Mouse (Mus musculus) kidney, postnatal 14 days (tissue): ENCODE data around the gene Dph5.
"Not testable (repeated sequence)": the region's sequence is repeated elsewhere in the genome, so short reads cannot be mapped to it uniquely, and the experiment has no call there.

Experiments
- DNase-seq: peaks from one replicate; pipeline ENCODE4 v3.0.0; 2022; ENCODE audit warnings: mixed read lengths

Gene Dph5

GRCm38 (mm10) chr3:115887427-115888309, at the start of gene Dph5:
TSS of gene Dph5 (plus strand) at chr3:115887837.
- DNase-seq, result peak; percentile 93

- DNase-seq, result no peak
Observed at GRCm38 (mm10) chr3:115844566-115844965, 43.1 kb upstream of the Dph5 start.

- no peak for DNase-seq
Observed at GRCm38 (mm10) chr3:115845032-115845618, 42.5 kb upstream of the Dph5 start.

DNA sequence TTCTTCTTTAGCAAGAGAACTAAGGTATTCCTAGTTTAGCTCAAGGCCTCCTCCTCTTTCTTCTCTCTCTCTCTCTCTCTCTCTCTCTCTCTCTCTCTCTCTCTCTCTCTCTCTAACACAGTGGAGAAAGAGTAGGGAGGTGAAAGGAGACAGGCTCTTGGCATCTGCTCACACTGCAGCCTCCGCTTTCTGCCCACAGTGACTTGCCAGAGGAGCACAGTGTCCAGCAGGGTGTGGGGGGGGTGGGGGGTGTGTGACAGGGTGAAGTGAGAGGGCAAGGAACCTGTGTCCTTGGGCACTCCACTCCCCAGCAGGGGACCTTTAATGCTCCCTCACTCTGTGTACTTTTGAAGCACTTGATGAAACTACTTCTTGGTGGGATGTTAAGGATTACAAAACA, 41.9 kb upstream of the Dph5 start:
- DNase-seq, result no peak

DNA sequence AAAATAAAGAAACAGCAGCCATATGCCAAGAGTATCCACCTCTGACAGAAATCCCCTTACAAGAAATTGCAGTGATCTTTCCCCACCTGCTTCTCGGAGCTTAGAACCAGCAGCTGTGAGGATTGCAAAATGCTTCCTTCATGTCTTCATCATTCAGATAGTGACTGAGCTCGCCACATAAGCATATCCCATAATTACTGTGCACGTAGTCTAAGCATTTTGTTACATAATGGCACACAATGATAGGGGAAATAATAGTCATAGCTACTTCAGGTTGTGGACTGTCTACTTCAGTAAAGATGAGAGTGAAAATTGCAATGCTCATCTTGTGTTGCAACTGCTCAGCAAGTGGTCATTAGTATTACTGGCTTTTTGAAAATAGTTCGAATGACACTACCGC, 41.5 kb upstream of the Dph5 start:
- DNase-seq, result no peak

DNA sequence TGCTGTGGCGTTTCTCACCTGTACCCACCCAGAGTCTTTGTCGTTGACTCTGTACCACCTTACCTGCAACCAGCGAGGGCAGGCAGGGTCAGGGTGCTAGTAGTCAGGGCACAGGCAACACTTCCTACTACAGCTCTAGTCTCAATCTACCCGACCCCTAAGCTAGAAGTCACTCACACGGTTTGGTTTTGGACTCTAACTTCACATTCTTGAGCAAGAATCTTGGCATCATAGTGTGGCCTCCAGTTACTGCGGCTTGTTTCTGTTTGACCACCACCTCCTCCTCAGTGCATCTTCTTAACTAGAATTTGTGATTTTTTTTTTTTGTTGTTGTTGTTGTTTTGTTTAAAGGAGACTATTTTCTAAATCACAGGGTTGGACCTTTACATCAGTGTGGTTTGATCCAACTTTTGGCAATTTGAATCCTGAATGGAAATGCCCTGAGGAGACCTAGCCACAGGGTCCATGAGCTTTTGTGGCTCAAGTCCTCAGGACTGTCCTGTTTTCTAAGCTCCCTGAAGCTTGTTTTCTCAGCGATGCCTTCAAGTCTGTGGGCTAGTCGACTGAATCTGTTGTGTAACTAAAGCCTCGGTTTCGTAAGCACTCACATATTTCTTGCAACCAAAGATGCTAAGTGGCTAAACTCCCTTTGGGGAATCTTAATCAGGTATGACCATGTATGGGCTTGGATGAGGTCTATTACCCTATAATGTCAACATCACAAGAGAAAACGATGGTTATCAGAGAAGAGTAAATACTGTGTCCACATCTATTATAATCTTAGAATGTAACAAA, 38.8 kb upstream of the Dph5 start:
- no peak for DNase-seq

- no peak for DNase-seq
Observed at GRCm38 (mm10) chr3:115850946-115851345, 36.7 kb upstream of the Dph5 start.

DNA sequence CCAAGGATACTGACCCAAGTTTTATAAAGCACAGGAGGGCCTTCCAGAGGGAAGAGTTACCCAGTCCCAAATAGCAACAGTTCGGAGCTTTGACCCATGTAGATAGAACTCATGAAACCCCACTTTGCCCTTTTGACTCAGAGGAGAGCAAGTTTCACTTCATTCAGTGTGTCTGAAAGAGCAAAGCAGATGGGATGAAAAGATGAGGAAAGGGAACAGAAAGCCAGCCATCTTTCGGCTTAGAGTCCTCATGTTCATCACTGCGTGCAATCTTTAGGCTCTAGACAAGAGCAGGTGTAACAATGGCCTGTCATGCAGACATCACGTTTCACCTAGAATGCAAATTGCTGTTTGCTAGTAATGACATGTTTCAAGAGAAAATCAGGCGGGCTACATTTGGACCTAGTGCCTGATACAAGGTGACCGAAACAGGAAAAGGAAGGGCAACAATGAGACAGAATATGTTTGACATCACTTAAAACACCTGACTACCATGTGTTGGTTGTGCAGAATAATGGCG, 32.9 kb upstream of the Dph5 start:
- no peak for DNase-seq

GRCm38 (mm10) chr3:115855576-115855975, 32.1 kb upstream of the Dph5 start:
- no peak for DNase-seq

GRCm38 (mm10) chr3:115856484-115857022, 31.1 kb upstream of the Dph5 start:
- no peak for DNase-seq

DNA sequence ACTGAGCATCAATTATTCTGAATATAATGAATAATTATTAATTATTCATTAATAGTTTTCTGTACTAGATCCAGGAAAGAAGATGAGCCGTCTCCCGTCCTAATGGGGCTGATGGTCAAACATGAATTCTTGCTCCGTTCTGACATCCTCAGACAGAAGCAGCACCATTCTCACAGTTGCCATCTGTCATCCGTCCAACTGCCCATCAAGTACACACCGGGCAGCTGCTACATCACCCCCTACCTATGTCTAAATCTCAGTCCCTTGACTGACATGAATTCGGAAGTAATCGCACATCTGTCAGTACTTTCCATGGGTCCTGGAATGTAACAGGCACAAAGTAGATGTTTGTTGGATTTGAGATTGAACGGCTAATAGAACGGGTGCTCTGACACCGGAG, 30.2 kb upstream of the Dph5 start:
- no peak for DNase-seq

- DNase-seq, result no peak
Observed at GRCm38 (mm10) chr3:115858822-115859221, 28.8 kb upstream of the Dph5 start.

DNA sequence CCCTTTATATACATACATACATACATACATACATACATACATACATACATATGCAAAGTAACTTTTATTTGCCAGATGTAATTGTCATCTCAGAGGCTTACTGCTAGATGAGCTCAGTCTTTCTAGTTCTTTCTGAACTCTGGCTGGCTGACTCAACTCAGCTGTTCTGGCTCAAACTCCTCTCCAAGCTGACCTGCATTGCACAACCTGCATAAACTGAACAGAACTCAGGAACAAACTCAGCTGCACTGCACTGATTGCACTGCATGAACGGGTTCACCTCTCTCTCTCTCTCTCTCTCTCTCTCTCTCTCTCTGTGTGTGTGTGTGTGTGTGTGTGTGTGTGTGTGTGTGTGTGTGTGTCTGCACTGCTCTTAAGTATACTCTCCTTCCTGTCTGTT, 26.9 kb upstream of the Dph5 start:
- not testable (repeated sequence) for DNase-seq

DNA sequence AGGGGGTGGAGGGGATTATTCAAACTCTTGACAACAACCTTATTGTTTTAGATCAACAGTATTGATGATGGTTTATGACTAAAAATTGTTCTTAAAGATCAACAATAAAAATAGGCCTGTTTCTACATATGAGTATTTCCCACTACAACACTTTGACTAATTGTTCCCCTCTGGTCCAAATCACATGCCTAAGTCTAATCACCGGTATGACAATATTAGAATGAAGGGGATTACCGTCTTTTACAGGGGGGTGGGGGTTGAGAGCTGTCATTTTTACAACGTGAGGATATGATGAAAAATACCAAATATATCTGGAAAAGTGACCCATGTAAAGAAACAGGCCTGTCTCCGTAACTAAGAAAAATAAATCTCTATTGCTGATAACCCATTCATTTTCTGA, 24.1 kb upstream of the Dph5 start:
- no peak for DNase-seq

- DNase-seq, result no peak
Observed at GRCm38 (mm10) chr3:115867150-115867549, 20.5 kb upstream of the Dph5 start.

DNA sequence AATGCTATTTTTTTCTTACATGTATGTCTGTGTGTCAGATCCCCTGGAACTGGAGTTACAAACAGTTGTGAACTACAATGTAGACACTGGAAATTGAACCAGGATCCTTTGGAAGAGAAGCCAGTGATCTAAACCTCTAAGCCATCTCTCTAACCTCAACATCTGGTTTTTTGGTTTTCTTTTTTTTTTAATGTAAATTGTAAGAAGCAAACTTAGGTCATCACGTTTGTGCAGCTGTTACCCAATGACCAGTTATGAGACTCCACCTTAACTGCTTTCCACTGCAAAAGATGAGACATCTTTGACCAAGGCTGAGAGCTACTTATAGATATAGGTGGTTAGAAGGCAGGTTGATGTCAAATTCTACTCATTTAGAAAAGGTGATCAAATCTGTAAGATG, 19.7 kb upstream of the Dph5 start:
- no peak for DNase-seq

- no peak for DNase-seq
Observed at GRCm38 (mm10) chr3:115869360-115869759, 18.3 kb upstream of the Dph5 start.

DNA sequence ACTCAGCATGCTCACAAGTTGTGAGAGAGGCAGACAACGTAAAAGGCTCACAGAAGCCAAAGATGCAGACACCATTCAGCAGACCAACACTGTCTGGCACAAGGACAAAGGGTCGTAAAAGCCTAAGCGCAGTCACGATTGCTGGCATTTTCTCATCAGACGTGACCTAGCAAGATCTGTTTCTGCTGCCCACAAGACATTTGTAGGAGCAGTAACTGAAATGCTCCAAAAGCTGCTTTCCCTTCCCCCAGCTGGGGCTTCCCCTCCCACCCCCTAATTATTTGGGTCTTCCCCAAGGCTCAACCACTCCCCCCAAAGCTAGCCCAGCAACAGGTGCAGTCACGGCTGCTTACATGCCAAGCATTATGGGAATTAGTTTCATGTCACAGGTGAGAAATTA, 12.1 kb upstream of the Dph5 start:
- DNase-seq, result no peak

GRCm38 (mm10) chr3:115877133-115877532, 10.5 kb upstream of the Dph5 start:
- DNase-seq, result no peak

DNA sequence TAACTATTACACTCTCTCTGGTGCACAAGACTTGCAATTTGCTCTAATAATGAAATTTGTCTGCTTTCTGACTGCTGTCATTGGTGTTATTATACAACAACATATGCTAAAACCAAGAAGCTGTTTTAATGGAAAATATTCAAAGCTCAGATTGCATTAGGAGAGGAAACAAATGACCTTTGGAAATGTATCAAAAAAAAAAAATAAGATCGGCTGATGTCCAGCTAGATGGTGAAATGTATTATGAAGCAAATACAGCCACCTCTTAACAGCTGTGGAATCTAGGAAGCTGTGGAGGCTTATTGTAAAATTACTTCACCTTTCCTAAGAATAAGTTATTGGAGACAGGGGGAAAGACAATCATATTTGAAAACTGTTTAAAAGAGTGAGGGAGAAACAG, 3.6 kb upstream of the Dph5 start:
- no peak for DNase-seq

- no peak for DNase-seq
Observed at GRCm38 (mm10) chr3:115888310-115889106, 871 bp downstream of the Dph5 start.

DNA sequence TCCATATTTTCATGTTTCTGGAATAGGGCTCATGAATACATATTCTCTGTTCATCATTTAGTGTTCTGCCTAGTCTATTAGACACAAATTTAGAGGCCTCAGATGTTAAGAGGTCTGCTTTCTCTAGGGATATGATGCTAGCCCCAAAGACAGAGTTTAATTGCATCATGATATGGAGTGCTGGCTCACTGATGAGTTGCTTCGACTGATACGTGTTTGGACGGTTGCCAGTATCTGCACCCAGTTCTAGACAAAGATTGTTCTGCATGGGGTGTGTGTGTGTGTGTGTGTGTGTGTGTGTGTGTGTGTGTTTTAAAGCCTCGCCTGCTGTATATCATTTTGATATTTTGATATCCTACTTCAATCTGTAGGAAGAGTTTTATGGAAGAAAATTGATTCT, 4.7 kb downstream of the Dph5 start:
- DNase-seq, result no peak
